Mouse (Mus musculus) heart, adult 2 months (tissue): ENCODE measurements at regions not wholly inside any gene's neighbourhood (a gene's known extent, or its start where the extent isn't known, plus 50 kb on each side); places are given as distances from the start of the nearest gene placed in this dataset.

Experiments
- CTCF ChIP-seq: fragments of 200-600 bp; IDR thresholded peaks from 2 replicates; pipeline ENCODE4 v1.8.1; 2022; ENCODE audit warnings: antibody characterized with exemption, mild to moderate bottlenecking, moderate library complexity
- POLR2A ChIP-seq: fragments of 200-500 bp; IDR thresholded peaks from 2 replicates; pipeline ENCODE4 v1.6.1; 2011; ENCODE audit warnings: mild to moderate bottlenecking, low read depth, low read length, control low read depth; ENCODE audit not compliant: insufficient read depth

- TF ChIP-seq CTCF (no peak), POLR2A (no peak)
These were observed 604.7 kb downstream of the Rps29 start for GRCm38 (mm10) chr12:68554292-68554691.
